Mouse (Mus musculus): Measurements from ENCODE around the gene Rtn1. TPM values are rescaled to one million over a fixed set of nuclear protein-coding genes. Genes with fewer than 3 reads are reported as not detected.

Gene Rtn1
- polyA plus RNA-seq, 1 experiment from 2014 or later: 84.3 TPM

- H3K4me2 ChIP-seq (replicated peaks; ENCODE audit: low read depth, low read length): no peak overlapping the region
- H3K36me3 ChIP-seq (ENCODE audit: control insufficient read depth, insufficient read depth, low read length): no peaks in the 10 kb centered on the region
- H3K27ac ChIP-seq (ENCODE audit: low read length): no peak overlapping the region
- no peaks in the 10 kb centered on the region for H3K27me3 ChIP-seq (ENCODE audit: control insufficient read depth, insufficient read depth, low read length)
- WGBS: 84% methylated on average over 1 of the region's 1 CpGs
- H3K9me3 ChIP-seq (ENCODE audit: control insufficient read depth, low read depth, low read length): no peaks in the 10 kb centered on the region
- H3K4me1 ChIP-seq (ENCODE audit: control insufficient read depth, insufficient read depth, low read length): no peaks in the 10 kb centered on the region
- no peak overlapping the region for H3K4me3 ChIP-seq (ENCODE audit: low read depth, low read length)
- ATAC-seq (ENCODE audit: insufficient number of reproducible peaks, insufficient read depth, low FRiP score, low read depth): no peak
- H3K9ac ChIP-seq (replicated peaks; ENCODE audit: low read depth, low read length): no peak overlapping the region
These were observed 55.3 kb downstream of the Rtn1 start for GRCm38 (mm10) chr12:72353506-72353905.

GRCm38 (mm10) chr12:72348508-72348907, 60.3 kb downstream of the Rtn1 start:
- no peaks in the 10 kb centered on the region for H3K4me1 ChIP-seq (ENCODE audit: control insufficient read depth, insufficient read depth, low read length)
- no peak overlapping the region for H3K4me3 ChIP-seq (ENCODE audit: low read depth, low read length)
- no peaks in the 10 kb centered on the region for H3K27me3 ChIP-seq (ENCODE audit: control insufficient read depth, insufficient read depth, low read length)
- WGBS: 83% methylated on average over 8 of the region's 8 CpGs
- H3K4me2 ChIP-seq (replicated peaks; ENCODE audit: low read depth, low read length): no peak overlapping the region
- ATAC-seq (ENCODE audit: insufficient number of reproducible peaks, insufficient read depth, low FRiP score, low read depth): no peak
- no peak overlapping the region for H3K27ac ChIP-seq (ENCODE audit: low read length)
- no peaks in the 10 kb centered on the region for H3K9me3 ChIP-seq (ENCODE audit: control insufficient read depth, low read depth, low read length)
- H3K36me3 ChIP-seq (ENCODE audit: control insufficient read depth, insufficient read depth, low read length): no peaks in the 10 kb centered on the region
- no peak overlapping the region for H3K9ac ChIP-seq (replicated peaks; ENCODE audit: low read depth, low read length)

- Histone ChIP-seq H3K27me3 (ENCODE audit: control insufficient read depth, insufficient read depth, low read length) (no peaks in the 10 kb centered on the region), H3K4me3 (ENCODE audit: low read depth, low read length) (no peak overlapping the region), H3K4me2 (replicated peaks; ENCODE audit: low read depth, low read length) (no peak overlapping the region), H3K36me3 (ENCODE audit: control insufficient read depth, insufficient read depth, low read length) (no peaks in the 10 kb centered on the region), H3K4me1 (ENCODE audit: control insufficient read depth, insufficient read depth, low read length) (no peaks in the 10 kb centered on the region), H3K9ac (replicated peaks; ENCODE audit: low read depth, low read length) (no peak overlapping the region), H3K27ac (ENCODE audit: low read length) (no peak overlapping the region), H3K9me3 (ENCODE audit: control insufficient read depth, low read depth, low read length) (no peaks in the 10 kb centered on the region)
- 55% methylated on average over 1 of the region's 1 CpGs for WGBS
- no peak for ATAC-seq (ENCODE audit: insufficient number of reproducible peaks, insufficient read depth, low FRiP score, low read depth)
These were observed 61.7 kb downstream of the Rtn1 start for GRCm38 (mm10) chr12:72347184-72347583.

GRCm38 (mm10) chr12:72343639-72344038, 65.2 kb downstream of the Rtn1 start:
- Histone ChIP-seq H3K4me1 (ENCODE audit: control insufficient read depth, insufficient read depth, low read length) (no peaks in the 10 kb centered on the region), H3K4me2 (replicated peaks; ENCODE audit: low read depth, low read length) (no peak overlapping the region), H3K9ac (replicated peaks; ENCODE audit: low read depth, low read length) (no peak overlapping the region), H3K4me3 (ENCODE audit: low read depth, low read length) (no peak overlapping the region), H3K36me3 (ENCODE audit: control insufficient read depth, insufficient read depth, low read length) (no peaks in the 10 kb centered on the region), H3K9me3 (ENCODE audit: control insufficient read depth, low read depth, low read length) (no peaks in the 10 kb centered on the region), H3K27me3 (ENCODE audit: control insufficient read depth, insufficient read depth, low read length) (no peaks in the 10 kb centered on the region), H3K27ac (ENCODE audit: low read length) (no peak overlapping the region)
- 31% methylated on average over 2 of the region's 2 CpGs for WGBS
- no peak for ATAC-seq (ENCODE audit: insufficient number of reproducible peaks, insufficient read depth, low FRiP score, low read depth)

GRCm38 (mm10) chr12:72336009-72336408, 72.8 kb downstream of the Rtn1 start:
- Histone ChIP-seq H3K4me1 (ENCODE audit: control insufficient read depth, insufficient read depth, low read length) (no peaks in the 10 kb centered on the region), H3K27me3 (ENCODE audit: control insufficient read depth, insufficient read depth, low read length) (no peaks in the 10 kb centered on the region), H3K9me3 (ENCODE audit: control insufficient read depth, low read depth, low read length) (no peaks in the 10 kb centered on the region), H3K4me3 (ENCODE audit: low read depth, low read length) (no peak overlapping the region), H3K4me2 (replicated peaks; ENCODE audit: low read depth, low read length) (no peak overlapping the region), H3K36me3 (ENCODE audit: control insufficient read depth, insufficient read depth, low read length) (no peaks in the 10 kb centered on the region), H3K27ac (ENCODE audit: low read length) (no peak overlapping the region), H3K9ac (replicated peaks; ENCODE audit: low read depth, low read length) (no peak overlapping the region)
- no peak for ATAC-seq (ENCODE audit: insufficient number of reproducible peaks, insufficient read depth, low FRiP score, low read depth)
- WGBS: 93% methylated on average over 13 of the region's 13 CpGs

GRCm38 (mm10) chr12:72332488-72333013, 76.3 kb downstream of the Rtn1 start:
- ATAC-seq (ENCODE audit: insufficient number of reproducible peaks, insufficient read depth, low FRiP score, low read depth): no peak
- H3K36me3 ChIP-seq (ENCODE audit: control insufficient read depth, insufficient read depth, low read length): no peaks in the 10 kb centered on the region
- H3K4me2 ChIP-seq (replicated peaks; ENCODE audit: low read depth, low read length): no peak overlapping the region
- no peaks in the 10 kb centered on the region for H3K4me1 ChIP-seq (ENCODE audit: control insufficient read depth, insufficient read depth, low read length)
- H3K27me3 ChIP-seq (ENCODE audit: control insufficient read depth, insufficient read depth, low read length): no peaks in the 10 kb centered on the region
- H3K9ac ChIP-seq (replicated peaks; ENCODE audit: low read depth, low read length): no peak overlapping the region
- H3K9me3 ChIP-seq (ENCODE audit: control insufficient read depth, low read depth, low read length): no peaks in the 10 kb centered on the region
- 67% methylated on average over 5 of the region's 5 CpGs for WGBS
- H3K27ac ChIP-seq (ENCODE audit: low read length): no peak overlapping the region
- no peak overlapping the region for H3K4me3 ChIP-seq (ENCODE audit: low read depth, low read length)

GRCm38 (mm10) chr12:72331912-72332487, 76.9 kb downstream of the Rtn1 start:
- no peaks in the 10 kb centered on the region for H3K27me3 ChIP-seq (ENCODE audit: control insufficient read depth, insufficient read depth, low read length)
- H3K9ac ChIP-seq (replicated peaks; ENCODE audit: low read depth, low read length): no peak overlapping the region
- ATAC-seq (ENCODE audit: insufficient number of reproducible peaks, insufficient read depth, low FRiP score, low read depth): no peak
- H3K9me3 ChIP-seq (ENCODE audit: control insufficient read depth, low read depth, low read length): no peaks in the 10 kb centered on the region
- H3K27ac ChIP-seq (ENCODE audit: low read length): no peak overlapping the region
- no peaks in the 10 kb centered on the region for H3K36me3 ChIP-seq (ENCODE audit: control insufficient read depth, insufficient read depth, low read length)
- no peaks in the 10 kb centered on the region for H3K4me1 ChIP-seq (ENCODE audit: control insufficient read depth, insufficient read depth, low read length)
- 70% methylated on average over 7 of the region's 7 CpGs for WGBS
- no peak overlapping the region for H3K4me3 ChIP-seq (ENCODE audit: low read depth, low read length)
- no peak overlapping the region for H3K4me2 ChIP-seq (replicated peaks; ENCODE audit: low read depth, low read length)

- no peak for ATAC-seq (ENCODE audit: insufficient number of reproducible peaks, insufficient read depth, low FRiP score, low read depth)
- no peaks in the 10 kb centered on the region for H3K9me3 ChIP-seq (ENCODE audit: control insufficient read depth, low read depth, low read length)
- no peaks in the 10 kb centered on the region for H3K27me3 ChIP-seq (ENCODE audit: control insufficient read depth, insufficient read depth, low read length)
These were observed 82.8 kb downstream of the Rtn1 start for GRCm38 (mm10) chr12:72326087-72326486.

GRCm38 (mm10) chr12:72325025-72325424, 83.8 kb downstream of the Rtn1 start:
- Histone ChIP-seq H3K9me3 (ENCODE audit: control insufficient read depth, low read depth, low read length) (no peaks in the 10 kb centered on the region), H3K4me3 (ENCODE audit: low read depth, low read length) (no peak overlapping the region), H3K4me2 (replicated peaks; ENCODE audit: low read depth, low read length) (no peak overlapping the region), H3K4me1 (ENCODE audit: control insufficient read depth, insufficient read depth, low read length) (no peaks in the 10 kb centered on the region), H3K27me3 (ENCODE audit: control insufficient read depth, insufficient read depth, low read length) (no peaks in the 10 kb centered on the region), H3K9ac (replicated peaks; ENCODE audit: low read depth, low read length) (no peak overlapping the region), H3K36me3 (ENCODE audit: control insufficient read depth, insufficient read depth, low read length) (no peaks in the 10 kb centered on the region), H3K27ac (ENCODE audit: low read length) (no peak overlapping the region)
- ATAC-seq (ENCODE audit: insufficient number of reproducible peaks, insufficient read depth, low FRiP score, low read depth): peak; percentile 42; the same call in 1 of the 2 replicates
- WGBS: 8% methylated on average over 5 of the region's 5 CpGs

More at GRCm38 (mm10) chr12:72326087-72326486, 82.8 kb downstream of the Rtn1 start:
- H3K4me1 ChIP-seq (ENCODE audit: control insufficient read depth, insufficient read depth, low read length): no peaks in the 10 kb centered on the region
- H3K4me3 ChIP-seq (ENCODE audit: low read depth, low read length): no peak overlapping the region
- H3K27ac ChIP-seq (ENCODE audit: low read length): no peak overlapping the region
- H3K9ac ChIP-seq (replicated peaks; ENCODE audit: low read depth, low read length): no peak overlapping the region
- no peak overlapping the region for H3K4me2 ChIP-seq (replicated peaks; ENCODE audit: low read depth, low read length)
- no peaks in the 10 kb centered on the region for H3K36me3 ChIP-seq (ENCODE audit: control insufficient read depth, insufficient read depth, low read length)

Data from stomach, embryonic 14.5 days (tissue).